Mouse (Mus musculus) MEL (cell line): Measurements from ENCODE around the gene Spns2. TPM values are rescaled to one million over a fixed set of nuclear protein-coding genes. Genes with fewer than 3 reads are reported as not detected.
A peak's percentile ranks its signal among the peaks of the same experiment; 100 is the strongest.

Experiments
- DNase-seq: peaks from one replicate; pipeline ENCODE4 v3.0.0; 2011; ENCODE audit warnings: low read depth, low spot score
- H3K27ac ChIP-seq: 2 replicates; pipeline ENCODE4 v1.5.1; 2012; ENCODE audit warnings: low read depth, mild to moderate bottlenecking, control low read depth, low read length, moderate library complexity; ENCODE audit not compliant: control insufficient read depth
- H3K27me3 ChIP-seq, 2 experiments: fragments of 150-350 bp in 1 of 2; sonication (generic) in 1 of 2; 2 replicates each; pipeline ENCODE4 v1.6.1; 2012; ENCODE audit warnings: low read length in 2 of 2, mild to moderate bottlenecking in 2 of 2, improper control_type of control experiment in 1 of 2, moderate library complexity in 1 of 2; ENCODE audit not compliant: insufficient read depth in 2 of 2, control insufficient read depth in 1 of 2
- H3K36me3 ChIP-seq, 2 experiments: 2 replicates each; pipeline ENCODE4 v1.6.1; 2012 to 2014; ENCODE audit warnings: low read length in 2 of 2, improper control_type of control experiment in 1 of 2, inconsistent platforms in 1 of 2, mild to moderate bottlenecking in 1 of 2; ENCODE audit not compliant: insufficient read depth in 2 of 2, control insufficient read depth in 1 of 2
- H3K4me1 ChIP-seq, 2 experiments: fragments of 150-350 bp in 1 of 2; sonication (generic) in 1 of 2; 2 replicates each; pipeline ENCODE4 v1.6.1; 2012; ENCODE audit warnings: low read length in 2 of 2, improper control_type of control experiment in 1 of 2, mild to moderate bottlenecking in 1 of 2; ENCODE audit not compliant: insufficient read depth in 2 of 2, control insufficient read depth in 1 of 2
- H3K4me3 ChIP-seq, 2 experiments: fragments of 150-350 bp in 1 of 2; sonication (generic) in 1 of 2; 2 replicates each; pipeline ENCODE4 v1.5.1; 2012; ENCODE audit warnings: low read depth in 2 of 2, low read length in 2 of 2, mild to moderate bottlenecking in 2 of 2, moderate library complexity in 2 of 2, control low read depth in 1 of 2, improper control_type of control experiment in 1 of 2; ENCODE audit not compliant: control insufficient read depth in 1 of 2, insufficient read depth in 1 of 2
- H3K79me2 ChIP-seq: 2 replicates; pipeline ENCODE4 v1.6.1; 2012; ENCODE audit warnings: mild to moderate bottlenecking, low read length, moderate library complexity; ENCODE audit not compliant: control insufficient read depth, poor library complexity, insufficient read depth
- H3K9ac ChIP-seq: 2 replicates; pipeline ENCODE4 v1.6.1; 2012; ENCODE audit warnings: low read depth, mild to moderate bottlenecking, control low read depth, low read length, moderate library complexity; ENCODE audit not compliant: control insufficient read depth, poor library complexity, severe bottlenecking
- H3K9me3 ChIP-seq: fragments of 150-350 bp; sonication (generic); replicated peaks from 2 replicates; pipeline ENCODE4 v1.6.1; 2012; ENCODE audit warnings: mild to moderate bottlenecking, low read length, improper control_type of control experiment, moderate library complexity; ENCODE audit not compliant: insufficient read depth
- CTCF ChIP-seq, 3 experiments: IDR thresholded peaks in 2 of 3; conservative IDR thresholded peaks in 1 of 3; 2 replicates each; pipeline ENCODE4 v1.5.1; 2011 to 2012; ENCODE audit warnings: low read length in 3 of 3, low read depth in 2 of 3, mild to moderate bottlenecking in 2 of 3, improper control_type of control experiment in 1 of 3, inconsistent platforms in 1 of 3, mixed read lengths in 1 of 3, moderate library complexity in 1 of 3; ENCODE audit not compliant: control insufficient read depth in 1 of 3, insufficient read depth in 1 of 3, poor library complexity in 1 of 3, severe bottlenecking in 1 of 3
- EP300 ChIP-seq, 2 experiments: IDR thresholded peaks; 2 replicates each; pipeline ENCODE4 v1.6.1; 2011; ENCODE audit warnings: improper control_type of control experiment in 2 of 2, low read length in 2 of 2, low read depth in 1 of 2, mild to moderate bottlenecking in 1 of 2
- ETS1 ChIP-seq: IDR thresholded peaks from 2 replicates; pipeline ENCODE4 v1.6.1; 2012; ENCODE audit warnings: low read depth, mild to moderate bottlenecking, inconsistent platforms, low read length, improper control_type of control experiment, moderate library complexity
- GABPA ChIP-seq: IDR thresholded peaks from 2 replicates; pipeline ENCODE4 v1.6.1; 2012; ENCODE audit warnings: low read depth, mild to moderate bottlenecking, inconsistent platforms, low read length, improper control_type of control experiment, moderate library complexity
- GATA1 ChIP-seq: IDR thresholded peaks from 2 replicates; pipeline ENCODE4 v1.6.1; 2011; ENCODE audit warnings: low read depth, low read length, improper control_type of control experiment
- KAT2A ChIP-seq: conservative IDR thresholded peaks from 2 replicates; pipeline ENCODE4 v1.6.1; 2012; ENCODE audit warnings: low read depth, low read length, improper control_type of control experiment, inconsistent platforms
- MAX ChIP-seq: IDR thresholded peaks from 2 replicates; pipeline ENCODE4 v1.6.1; 2011; ENCODE audit warnings: low read length, improper control_type of control experiment
- MAZ ChIP-seq: IDR thresholded peaks from 2 replicates; pipeline ENCODE4 v1.6.1; 2012; ENCODE audit warnings: low read depth, mild to moderate bottlenecking, inconsistent platforms, low read length, improper control_type of control experiment
- MEF2A ChIP-seq: IDR thresholded peaks from 2 replicates; pipeline ENCODE4 v1.6.1; 2014; ENCODE audit warnings: low read depth, mild to moderate bottlenecking, inconsistent platforms, low read length, improper control_type of control experiment; ENCODE audit not compliant: poor library complexity, insufficient replicate concordance, severe bottlenecking; ENCODE audit errors: extremely low read depth
- NRF1 ChIP-seq: IDR thresholded peaks from 2 replicates; pipeline ENCODE4 v1.6.1; 2014; ENCODE audit warnings: low read depth, mild to moderate bottlenecking, inconsistent platforms, low read length, improper control_type of control experiment, moderate library complexity; ENCODE audit not compliant: poor library complexity, insufficient read depth, severe bottlenecking
- POLR2A ChIP-seq, 2 experiments: IDR thresholded peaks; 2 replicates each; pipeline ENCODE4 v1.6.1; 2011 to 2012; ENCODE audit warnings: low read length in 2 of 2, mild to moderate bottlenecking in 2 of 2, control low read depth in 1 of 2, improper control_type of control experiment in 1 of 2, low read depth in 1 of 2, moderate library complexity in 1 of 2; ENCODE audit not compliant: control insufficient read depth in 1 of 2, insufficient read depth in 1 of 2, poor library complexity in 1 of 2
- POLR2AphosphoS5 ChIP-seq: IDR thresholded peaks from 2 replicates; pipeline ENCODE4 v1.6.1; 2012; ENCODE audit warnings: low read depth, borderline replicate concordance, mild to moderate bottlenecking, inconsistent platforms, low read length, moderate library complexity, mixed read lengths
- RAD21 ChIP-seq: IDR thresholded peaks from 2 replicates; pipeline ENCODE4 v1.6.1; 2011; ENCODE audit warnings: mild to moderate bottlenecking, low read depth, low read length, improper control_type of control experiment
- RCOR1 ChIP-seq: IDR thresholded peaks from 2 replicates; pipeline ENCODE4 v1.6.1; 2012; ENCODE audit warnings: low read depth, mild to moderate bottlenecking, inconsistent platforms, low read length, improper control_type of control experiment
- SIN3A ChIP-seq: IDR thresholded peaks from 2 replicates; pipeline ENCODE4 v1.6.1; 2012; ENCODE audit warnings: low read length, improper control_type of control experiment, inconsistent platforms
- SMC3 ChIP-seq: IDR thresholded peaks from 2 replicates; pipeline ENCODE4 v1.6.1; 2011; ENCODE audit warnings: low read depth, low read length, improper control_type of control experiment
- TAL1 ChIP-seq: IDR thresholded peaks from 2 replicates; pipeline ENCODE4 v1.6.1; 2012; ENCODE audit warnings: mild to moderate bottlenecking, inconsistent platforms, low read length, moderate library complexity, mixed read lengths
- TBP ChIP-seq: IDR thresholded peaks from 2 replicates; pipeline ENCODE4 v1.8.0; 2011; ENCODE audit warnings: low read depth, low read length, improper control_type of control experiment
- TCF12 ChIP-seq: IDR thresholded peaks from 2 replicates; pipeline ENCODE4 v1.6.1; 2014; ENCODE audit warnings: low read depth, mild to moderate bottlenecking, inconsistent platforms, low read length, improper control_type of control experiment, moderate library complexity
- USF1 ChIP-seq: IDR thresholded peaks from 2 replicates; pipeline ENCODE4 v1.6.1; 2014; ENCODE audit warnings: low read depth, mild to moderate bottlenecking, inconsistent platforms, low read length, improper control_type of control experiment, moderate library complexity
- USF2 ChIP-seq, 2 experiments: IDR thresholded peaks; 2 replicates each; pipeline ENCODE4 v1.6.1; 2011 to 2012; ENCODE audit warnings: improper control_type of control experiment in 2 of 2, low read length in 2 of 2, borderline replicate concordance in 1 of 2, inconsistent platforms in 1 of 2, low read depth in 1 of 2, mild to moderate bottlenecking in 1 of 2; ENCODE audit not compliant: insufficient read depth in 1 of 2
- ZC3H11A ChIP-seq: IDR thresholded peaks from 2 replicates; pipeline ENCODE4 v1.6.1; 2012; ENCODE audit warnings: low read depth, mild to moderate bottlenecking, inconsistent platforms, low read length, improper control_type of control experiment
- ZKSCAN1 ChIP-seq: IDR thresholded peaks from 2 replicates; pipeline ENCODE4 v1.6.1; 2012; ENCODE audit warnings: low read depth, mild to moderate bottlenecking, inconsistent platforms, low read length, improper control_type of control experiment, moderate library complexity
- ZNF384 ChIP-seq: IDR thresholded peaks from 2 replicates; pipeline ENCODE4 v1.6.1; 2012; ENCODE audit warnings: low read depth, mild to moderate bottlenecking, inconsistent platforms, low read length, improper control_type of control experiment
- polyA plus RNA-seq, 2 experiments: library from polyadenylated mRNA; stranded (reverse) in 1 of 2; unstranded in 1 of 2; fragments of >175 nt in 1 of 2; fragments of >200 nt in 1 of 2; gene quantifications; 2 replicates each; pipeline versions ENCODE4 v1.2.1 to v1.2.4; 2012; ENCODE audit warnings: low replicate concordance in 2 of 2, low read depth in 1 of 2; ENCODE audit not compliant: insufficient read length in 2 of 2, insufficient read depth in 1 of 2, missing spikeins in 1 of 2
- total RNA-seq: library from RNA; depleted of rRNA; stranded (reverse); fragments of 300-350 nt; gene quantifications from 2 replicates; pipeline ENCODE4 v1.2.3, GENCODE M21; 2012

Gene Spns2
- total and polyA plus RNA-seq, 3 experiments = 0.58 to 3.0 TPM; not detected in 1

GRCm38 (mm10) chr11:72415155-72415554 is 74.5 kb downstream of the Spns2 start:
- TF ChIP-seq ZNF384 (no peak), POLR2A (IDR thresholded peaks at IDR 0.05; ENCODE audit: control insufficient read depth in 1 of 2, insufficient read depth in 1 of 2, low read depth in 1 of 2, low read length in 2 of 2, poor library complexity in 1 of 2) (no peak), ETS1 (peak; percentile 79), ZKSCAN1 (no peak), TAL1 (peak; percentile 92), EP300 (IDR thresholded peaks at IDR 0.05; ENCODE audit: low read depth in 1 of 2, low read length in 2 of 2) (peak; percentile 85 to 93), MAZ (no peak), SMC3 (no peak), RAD21 (no peak), KAT2A (no peak), NRF1 (no peak), TCF12 (peak; percentile 96), USF2 (IDR thresholded peaks at IDR 0.05; ENCODE audit: borderline replicate concordance in 1 of 2, insufficient read depth in 1 of 2, low read depth in 1 of 2, low read length in 2 of 2) (no peak), SIN3A (no peak), MEF2A (no peak), GATA1 (peak; percentile 94), CTCF (IDR thresholded peaks at IDR 0.05 in 2 of 3, conservative IDR thresholded peaks at IDR 0.05 in 1 of 3; ENCODE audit: control insufficient read depth in 1 of 3, insufficient read depth in 1 of 3, low read depth in 2 of 3, low read length in 3 of 3, poor library complexity in 1 of 3, severe bottlenecking in 1 of 3) (no peak), TBP (no peak), RCOR1 (peak; percentile 87)
- TF ChIP-seq, all 39 proteins: peak for 6
- no peaks in the 10 kb centered on the region for H3K27me3 ChIP-seq
- H3K27ac ChIP-seq = no peak overlapping the region
- no peak overlapping the region for H3K9ac ChIP-seq
- H3K9me3 ChIP-seq = no peaks in the 10 kb centered on the region
- no peaks in the 10 kb centered on the region for H3K79me2 ChIP-seq
- peaks cover 0 to 14% of the 10 kb centered on the region in 2 experiments; a peak in 2 of 4 replicates for H3K36me3 ChIP-seq
- H3K4me3 ChIP-seq = no peak overlapping the region
- peak; percentile 85 for DNase-seq
- H3K4me1 ChIP-seq = peaks cover 10 to 25% of the 10 kb centered on the region in 2 experiments

- no peak overlapping the region for H3K9ac ChIP-seq
- peaks cover 0 to 14% of the 10 kb centered on the region in 2 experiments; a peak in 2 of 4 replicates for H3K36me3 ChIP-seq
- no peaks in the 10 kb centered on the region for H3K27me3 ChIP-seq
- no peak overlapping the region for H3K4me3 ChIP-seq
- DNase-seq = no peak
- H3K27ac ChIP-seq = no peak overlapping the region
- TF ChIP-seq MAX = no peak
- TF ChIP-seq GABPA = no peak
- TF ChIP-seq POLR2AphosphoS5 = no peak
- no peak for TF ChIP-seq ZC3H11A
- no peak for TF ChIP-seq POLR2A (IDR thresholded peaks at IDR 0.05; ENCODE audit: control insufficient read depth in 1 of 2, insufficient read depth in 1 of 2, low read depth in 1 of 2, low read length in 2 of 2, poor library complexity in 1 of 2)
- TF ChIP-seq USF1 = no peak
- peaks cover 10 to 25% of the 10 kb centered on the region in 2 experiments for H3K4me1 ChIP-seq
- H3K79me2 ChIP-seq = no peaks in the 10 kb centered on the region
- H3K9me3 ChIP-seq = no peaks in the 10 kb centered on the region
These were observed 76.0 kb downstream of the Spns2 start for GRCm38 (mm10) chr11:72413601-72414190.
